Mouse (Mus musculus) liver, embryonic 14.5 days (tissue): Measurements from ENCODE around the gene Kif12.

ENCODE experiments used
- CTCF ChIP-seq: IDR thresholded peaks from 2 replicates; pipeline ENCODE4 v1.5.1; 2016; ENCODE audit warnings: antibody characterized with exemption, low read depth, control low read depth
- EP300 ChIP-seq: IDR thresholded peaks from 2 replicates; pipeline ENCODE4 v1.6.1; 2016; ENCODE audit warnings: antibody characterized with exemption, low read depth

GRCm38 (mm10) chr4:63186281-63186870 lies 14.4 kb upstream of the Kif12 start:
- TF ChIP-seq EP300 (no peak), CTCF (no peak)
